Mouse (Mus musculus) heart, embryonic 12.5 days (tissue): Measurements from ENCODE around the gene Olfr926. TPM values are rescaled to one million over a fixed set of nuclear protein-coding genes. Genes with fewer than 3 reads are reported as not detected.
"Not testable (repeated sequence)": the region's sequence is repeated elsewhere in the genome, so short reads cannot be mapped to it uniquely, and the experiment has no call there.

Experiments
- ATAC-seq: fragments of 200-750 bp; cut with Nextera tagmentation; 2 replicates; pipeline ENCODE4 v1.8.0; 2017; ENCODE audit warnings: moderate TSS enrichment, moderate library complexity; ENCODE audit not compliant: insufficient number of reproducible peaks, low FRiP score
- H3K27ac ChIP-seq: fragments of 300-500 bp; sonication (generic); 2 replicates; pipeline ENCODE4 v1.5.1; 2016; ENCODE audit warnings: mild to moderate bottlenecking, moderate library complexity; ENCODE audit not compliant: poor library complexity, severe bottlenecking
- H3K27me3 ChIP-seq: fragments of 300-500 bp; sonication (generic); replicated peaks from 2 replicates; pipeline ENCODE4 v1.6.1; 2016; ENCODE audit warnings: mild to moderate bottlenecking, moderate library complexity
- H3K36me3 ChIP-seq: fragments of 300-500 bp; sonication (generic); 2 replicates; pipeline ENCODE4 v1.6.1; 2016; ENCODE audit warnings: mild to moderate bottlenecking, moderate library complexity
- H3K4me1 ChIP-seq: fragments of 300-500 bp; sonication (generic); replicated peaks from 2 replicates; pipeline ENCODE4 v1.6.1; 2016; ENCODE audit warnings: mild to moderate bottlenecking
- H3K4me2 ChIP-seq: fragments of 300-500 bp; sonication (generic); 2 replicates; pipeline ENCODE4 v1.6.1; 2016; ENCODE audit warnings: mild to moderate bottlenecking, moderate library complexity
- H3K4me3 ChIP-seq: fragments of 300-500 bp; sonication (generic); 2 replicates; pipeline ENCODE4 v1.5.1; 2016; ENCODE audit warnings: mild to moderate bottlenecking
- H3K9ac ChIP-seq: fragments of 300-500 bp; sonication (generic); 2 replicates; pipeline ENCODE4 v1.6.1; 2016; ENCODE audit warnings: mild to moderate bottlenecking, moderate library complexity
- H3K9me3 ChIP-seq: fragments of 300-500 bp; sonication (generic); replicated peaks from 2 replicates; pipeline ENCODE4 v1.6.1; 2016; ENCODE audit warnings: mild to moderate bottlenecking, moderate library complexity
- WGBS: fragments of 180-500 bp; shearing (Covaris S2); methylation state at CpG from one replicate; pipeline ENCODE4 v1.1.7; 2016; 5-methylcytosine and 5-hydroxymethylcytosine counted together
- polyA plus RNA-seq: library from polyadenylated mRNA; unstranded; fragments of >200 nt; fragmentation: Nextera tagmentation; extraction: Ambion mirVana; gene quantifications from 2 replicates; pipeline ENCODE4 v1.2.1, GENCODE M21; 2016

Gene Olfr926
- polyA plus RNA-seq: not detected in 2 replicates

DNA sequence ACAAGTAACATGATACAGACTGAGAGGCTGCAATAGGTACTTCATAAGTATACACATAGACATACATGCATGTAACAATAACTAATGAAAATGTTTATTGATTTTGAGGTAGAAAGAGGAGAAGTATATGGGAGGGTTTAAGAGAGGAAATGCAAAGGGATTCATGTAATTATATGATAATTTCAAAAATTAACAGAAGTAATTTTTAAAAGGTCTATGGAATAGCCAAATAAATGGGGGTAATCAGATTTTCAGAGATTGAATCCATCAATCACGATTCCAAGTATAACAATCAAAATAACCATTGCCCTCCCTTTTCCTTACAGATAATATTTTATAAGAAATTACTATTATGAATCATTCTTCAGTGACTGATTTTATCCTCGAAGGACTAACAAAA lies at the start of gene Olfr926:
Olfr926 (plus strand) TSS at position 301 of the 400 bp plus-strand sequence.
- 80% methylated on average over 2 of the region's 2 CpGs for whole genome bisulfite sequencing
- ATAC-seq: no peak
- Histone ChIP-seq H3K27me3 (no peaks in the 10 kb centered on the region), H3K27ac (no peak within 1 kb of the TSS), H3K9ac (no peak within 1 kb of the TSS), H3K4me1 (no peaks in the 10 kb centered on the region), H3K4me3 (no peak within 1 kb of the TSS), H3K4me2 (no peak within 1 kb of the TSS), H3K9me3 (peaks cover 11% of the 10 kb centered on the region), H3K36me3 (no peaks in the 10 kb centered on the region)

- WGBS: 23% methylated on average over 2 of the region's 2 CpGs
- peaks cover 5% of the 10 kb centered on the region for H3K4me1 ChIP-seq
- ATAC-seq: 0 out of 2 replicates have a peak, but pooled peaks have one; percentile 36
- H3K4me2 ChIP-seq: peak overlapping the region; percentile 33
- H3K27ac ChIP-seq: no peak overlapping the region
- H3K36me3 ChIP-seq: no peaks in the 10 kb centered on the region
- no peak overlapping the region for H3K9ac ChIP-seq
- no peaks in the 10 kb centered on the region for H3K27me3 ChIP-seq
- H3K4me3 ChIP-seq: no peak overlapping the region
- H3K9me3 ChIP-seq: no peaks in the 10 kb centered on the region
Observed at GRCm38 (mm10) chr9:38833027-38833426, 43.9 kb upstream of the Olfr926 start.

GRCm38 (mm10) chr9:38844149-38844548 lies 32.8 kb upstream of the Olfr926 start, which contains the start of gene Olfr924:
Olfr924 (plus strand) TSS chr9:38844449.
- H3K4me1 ChIP-seq: no peaks in the 10 kb centered on the region
- no peak within 1 kb of the TSS for H3K4me3 ChIP-seq
- no peak within 1 kb of the TSS for H3K9ac ChIP-seq
- no peaks in the 10 kb centered on the region for H3K27me3 ChIP-seq
- no peaks in the 10 kb centered on the region for H3K36me3 ChIP-seq
- WGBS: 72% methylated on average over 1 of the region's 1 CpGs
- no peak within 1 kb of the TSS for H3K27ac ChIP-seq
- ATAC-seq: no peak
- no peak within 1 kb of the TSS for H3K4me2 ChIP-seq
- no peaks in the 10 kb centered on the region for H3K9me3 ChIP-seq

GRCm38 (mm10) chr9:38854760-38855159 lies 22.2 kb upstream of the Olfr926 start, which contains the start of gene Olfr26:
Olfr26 (plus strand) TSS chr9:38855060.
- H3K9ac ChIP-seq: no peak within 1 kb of the TSS
- no peak within 1 kb of the TSS for H3K4me3 ChIP-seq
- H3K27ac ChIP-seq: no peak within 1 kb of the TSS
- no peaks in the 10 kb centered on the region for H3K4me1 ChIP-seq
- H3K36me3 ChIP-seq: no peaks in the 10 kb centered on the region
- H3K4me2 ChIP-seq: no peak within 1 kb of the TSS
- ATAC-seq: no peak
- no peaks in the 10 kb centered on the region for H3K27me3 ChIP-seq
- H3K9me3 ChIP-seq: no peaks in the 10 kb centered on the region

GRCm38 (mm10) chr9:38874880-38875279 lies 2.0 kb upstream of the Olfr926 start:
- H3K4me2 ChIP-seq, H3K36me3 ChIP-seq, H3K4me3 ChIP-seq, H3K9me3 ChIP-seq, H3K27ac ChIP-seq, H3K27me3 ChIP-seq, H3K9ac ChIP-seq, H3K4me1 ChIP-seq, ATAC-seq: not testable (repeated sequence)
- 52% methylated on average over 2 of the region's 2 CpGs for WGBS

Other genes with a start within 250 kb of the Olfr926 start
- gene Olfr916, start 217.3 kb upstream of the Olfr926 start, polyA plus RNA-seq: not detected in 2 replicates
- gene Olfr917, start 211.3 kb upstream of the Olfr926 start, polyA plus RNA-seq: not detected in 2 replicates
- gene Olfr918, start 202.5 kb upstream of the Olfr926 start, polyA plus RNA-seq: not detected in 2 replicates
- gene Olfr919, start 173.5 kb upstream of the Olfr926 start, polyA plus RNA-seq: not detected in 2 replicates
- 19.3 and 21.3 TPM in 2 replicates for gene Vwa5a, start 158.9 kb upstream of the Olfr926 start, polyA plus RNA-seq
- 0.03 TPM in 1 of 2 replicates, not detected in the other for gene Olfr920, start 124.8 kb upstream of the Olfr926 start, polyA plus RNA-seq
- not detected in 2 replicates for gene Olfr921, start 104.1 kb upstream of the Olfr926 start, polyA plus RNA-seq
- not detected in 2 replicates for gene Olfr922, start 62.5 kb upstream of the Olfr926 start, polyA plus RNA-seq
- gene Olfr923, start 50.6 kb upstream of the Olfr926 start, polyA plus RNA-seq: not detected in 2 replicates
- not detected in 2 replicates for gene Olfr924, start 32.7 kb upstream of the Olfr926 start, polyA plus RNA-seq
- not detected in 2 replicates for gene Olfr26, start 22.1 kb upstream of the Olfr926 start, polyA plus RNA-seq
- gene Olfr930, start 52.7 kb downstream of the Olfr926 start, polyA plus RNA-seq: not detected in 2 replicates
- gene Olfr933, start 95.2 kb downstream of the Olfr926 start, polyA plus RNA-seq: not detected in 2 replicates
- gene Olfr934, start 111.2 kb downstream of the Olfr926 start, polyA plus RNA-seq: not detected in 2 replicates
- not detected in 2 replicates for gene Olfr935, start 122.6 kb downstream of the Olfr926 start, polyA plus RNA-seq
- not detected in 2 replicates for gene Olfr146, start 146.3 kb downstream of the Olfr926 start, polyA plus RNA-seq
- gene Olfr937, start 187.8 kb downstream of the Olfr926 start, polyA plus RNA-seq: not detected in 2 replicates
- gene Olfr938, start 201.8 kb downstream of the Olfr926 start, polyA plus RNA-seq: not detected in 2 replicates